Mouse (Mus musculus): ENCODE measurements around the gene Smad3. TPM values are rescaled to one million over a fixed set of nuclear protein-coding genes. Genes with fewer than 3 reads are reported as not detected.

Smad3 gene
- total and polyA plus RNA-seq, 3 experiments: 7.5 to 10.2 TPM; not detected in 1

GRCm38 (mm10) chr9:63682301-63682700, 75.5 kb downstream of the Smad3 start:
- H3K79me2 ChIP-seq (ENCODE audit: control insufficient read depth, insufficient read depth, low read length, poor library complexity): no peaks in the 10 kb centered on the region
- no peak overlapping the region for H3K9ac ChIP-seq (ENCODE audit: control insufficient read depth, low read depth, low read length, poor library complexity, severe bottlenecking)
- no peaks in the 10 kb centered on the region for H3K9me3 ChIP-seq (replicated peaks; ENCODE audit: insufficient read depth, low read length)
- H3K4me3 ChIP-seq (ENCODE audit: control insufficient read depth in 1 of 2, insufficient read depth in 1 of 2, low read depth in 2 of 2, low read length in 2 of 2): no peak overlapping the region
- peaks cover 0 to 28% of the 10 kb centered on the region in 2 experiments; a peak in 2 of 4 replicates for H3K36me3 ChIP-seq (ENCODE audit: control insufficient read depth in 1 of 2, insufficient read depth in 2 of 2, low read length in 2 of 2)
- TF ChIP-seq USF1 (IDR thresholded peaks at IDR 0.05; ENCODE audit: low read depth, low read length) (no peak), BHLHE40 (IDR thresholded peaks at IDR 0.05; ENCODE audit: borderline replicate concordance, low read depth, low read length) (no peak), CHD2 (IDR thresholded peaks at IDR 0.05; ENCODE audit: low read length) (no peak), TBP (IDR thresholded peaks at IDR 0.05; ENCODE audit: low read depth, low read length) (0 out of 2 replicates have a peak, but pooled peaks have one; percentile 29), MAZ (IDR thresholded peaks at IDR 0.05; ENCODE audit: low read depth, low read length) (peak; percentile 32; the same call in 1 of the 2 replicates), MXI1 (IDR thresholded peaks at IDR 0.05; ENCODE audit: low read depth, low read length) (0 out of 2 replicates have a peak, but pooled peaks have one; percentile 43), GABPA (IDR thresholded peaks at IDR 0.05; ENCODE audit: low read depth, low read length) (no peak), NRF1 (IDR thresholded peaks at IDR 0.05; ENCODE audit: insufficient read depth, low read depth, low read length, poor library complexity, severe bottlenecking) (no peak), MEF2A (IDR thresholded peaks at IDR 0.05; ENCODE audit: extremely low read depth, insufficient replicate concordance, low read depth, low read length, poor library complexity, severe bottlenecking) (no peak), GATA1 (IDR thresholded peaks at IDR 0.05; ENCODE audit: low read depth, low read length) (peak; percentile 87), TCF12 (IDR thresholded peaks at IDR 0.05; ENCODE audit: low read depth, low read length) (peak; percentile 63; the same call in 1 of the 2 replicates), RCOR1 (IDR thresholded peaks at IDR 0.05; ENCODE audit: low read depth, low read length) (0 out of 2 replicates have a peak, but pooled peaks have one; percentile 25), POLR2A (IDR thresholded peaks at IDR 0.05; ENCODE audit: control insufficient read depth in 1 of 2, insufficient read depth in 1 of 2, low read depth in 1 of 2, low read length in 2 of 2, poor library complexity in 1 of 2) (no peak), ETS1 (IDR thresholded peaks at IDR 0.05; ENCODE audit: low read depth, low read length) (peak; percentile 98), ZKSCAN1 (IDR thresholded peaks at IDR 0.05; ENCODE audit: low read depth, low read length) (no peak), SIN3A (IDR thresholded peaks at IDR 0.05; ENCODE audit: low read length) (peak; percentile 84), EP300 (IDR thresholded peaks at IDR 0.05; ENCODE audit: low read depth in 1 of 2, low read length in 2 of 2) (peak in 1 of 2 experiments; percentile 54; a peak in 3 of 4 replicates), TAL1 (IDR thresholded peaks at IDR 0.05; ENCODE audit: low read length) (peak; percentile 37), CHD1 (IDR thresholded peaks at IDR 0.05; ENCODE audit: low read depth, low read length) (no peak), E2F4 (IDR thresholded peaks at IDR 0.05; ENCODE audit: borderline replicate concordance, low read depth, low read length) (no peak)
- peak; percentile 82 for DNase-seq (ENCODE audit: low read depth, low spot score)
- no peak overlapping the region for H3K27ac ChIP-seq (ENCODE audit: control insufficient read depth, low read depth, low read length)
- H3K27me3 ChIP-seq (ENCODE audit: control insufficient read depth in 1 of 2, insufficient read depth in 2 of 2, low read length in 2 of 2): no peaks in the 10 kb centered on the region
- peaks cover 10 to 47% of the 10 kb centered on the region in 2 experiments for H3K4me1 ChIP-seq (ENCODE audit: control insufficient read depth in 1 of 2, insufficient read depth in 2 of 2, low read length in 2 of 2)

- no peaks in the 10 kb centered on the region for H3K27me3 ChIP-seq (ENCODE audit: control insufficient read depth in 1 of 2, insufficient read depth in 2 of 2, low read length in 2 of 2)
- H3K79me2 ChIP-seq (ENCODE audit: control insufficient read depth, insufficient read depth, low read length, poor library complexity): no peaks in the 10 kb centered on the region
- H3K4me3 ChIP-seq (ENCODE audit: control insufficient read depth in 1 of 2, insufficient read depth in 1 of 2, low read depth in 2 of 2, low read length in 2 of 2): no peak overlapping the region; a peak in 1 of 4 replicates
- 0 out of 4 replicates have a peak, but pooled peaks of 1 of the 2 experiments have one; percentile 38 for TF ChIP-seq POLR2A (IDR thresholded peaks at IDR 0.05; ENCODE audit: control insufficient read depth in 1 of 2, insufficient read depth in 1 of 2, low read depth in 1 of 2, low read length in 2 of 2, poor library complexity in 1 of 2)
- 0 out of 2 replicates have a peak, but pooled peaks have one; percentile 36 for TF ChIP-seq RCOR1 (IDR thresholded peaks at IDR 0.05; ENCODE audit: low read depth, low read length)
- TF ChIP-seq GATA1 (IDR thresholded peaks at IDR 0.05; ENCODE audit: low read depth, low read length): peak; percentile 65
- peak; percentile 92 for TF ChIP-seq MAZ (IDR thresholded peaks at IDR 0.05; ENCODE audit: low read depth, low read length)
- peak; percentile 52 for TF ChIP-seq SIN3A (IDR thresholded peaks at IDR 0.05; ENCODE audit: low read length)
- peak; percentile 62 to 81 for TF ChIP-seq EP300 (IDR thresholded peaks at IDR 0.05; ENCODE audit: low read depth in 1 of 2, low read length in 2 of 2)
- peak; percentile 76 for TF ChIP-seq JUND (IDR thresholded peaks at IDR 0.05; ENCODE audit: low read depth, low read length)
- no peak for TF ChIP-seq ZC3H11A (IDR thresholded peaks at IDR 0.05; ENCODE audit: low read depth, low read length)
- peak; percentile 74 for TF ChIP-seq ETS1 (IDR thresholded peaks at IDR 0.05; ENCODE audit: low read depth, low read length)
- no peak for TF ChIP-seq MEF2A (IDR thresholded peaks at IDR 0.05; ENCODE audit: extremely low read depth, insufficient replicate concordance, low read depth, low read length, poor library complexity, severe bottlenecking)
- no peak for TF ChIP-seq MAFK (IDR thresholded peaks at IDR 0.05; ENCODE audit: borderline replicate concordance, low read depth, low read length)
- no peak for TF ChIP-seq BHLHE40 (IDR thresholded peaks at IDR 0.05; ENCODE audit: borderline replicate concordance, low read depth, low read length)
- H3K27ac ChIP-seq (ENCODE audit: control insufficient read depth, low read depth, low read length): peak overlapping the region; percentile 78
- peak; percentile 88 for DNase-seq (ENCODE audit: low read depth, low spot score)
- peaks cover 0 to 25% of the 10 kb centered on the region in 2 experiments; a peak in 2 of 4 replicates for H3K36me3 ChIP-seq (ENCODE audit: control insufficient read depth in 1 of 2, insufficient read depth in 2 of 2, low read length in 2 of 2)
- no peaks in the 10 kb centered on the region for H3K9me3 ChIP-seq (replicated peaks; ENCODE audit: insufficient read depth, low read length)
- 0 out of 2 replicates have a peak overlapping the region, but pooled peaks have one; percentile 34 for H3K9ac ChIP-seq (ENCODE audit: control insufficient read depth, low read depth, low read length, poor library complexity, severe bottlenecking)
- peaks cover 5 to 56% of the 10 kb centered on the region in 2 experiments for H3K4me1 ChIP-seq (ENCODE audit: control insufficient read depth in 1 of 2, insufficient read depth in 2 of 2, low read length in 2 of 2)
Observed at GRCm38 (mm10) chr9:63678076-63678475, 79.7 kb downstream of the Smad3 start.
